Mouse (Mus musculus): ENCODE measurements around the gene Chmp6. TPM values are rescaled to one million over a fixed set of nuclear protein-coding genes. Genes with fewer than 3 reads are reported as not detected.
A peak's percentile ranks its signal among the peaks of the same experiment; 100 is the strongest.

The Chmp6 gene
- polyA plus RNA-seq, 1 experiment from 2014 or later = 90.3 TPM

GRCm38 (mm10) chr11:119945343-119945742 is 32.1 kb downstream of the Chmp6 start:
- Histone ChIP-seq H3K27me3 (ENCODE audit: control insufficient read depth, insufficient read depth, low read depth, low read length) (no peaks in the 10 kb centered on the region), H3K9ac (ENCODE audit: low read length) (no peak overlapping the region), H3K4me2 (ENCODE audit: low read depth, low read length) (peak overlapping the region; percentile 93), H3K27ac (ENCODE audit: low read length) (peak overlapping the region; percentile 85), H3K36me3 (ENCODE audit: control insufficient read depth, insufficient read depth, low read length) (no peaks in the 10 kb centered on the region), H3K4me1 (replicated peaks; ENCODE audit: control insufficient read depth, insufficient read depth, low read length) (peaks cover 34% of the 10 kb centered on the region), H3K4me3 (ENCODE audit: low read length) (peak overlapping the region; percentile 82; the same call in 1 of the 2 replicates), H3K9me3 (ENCODE audit: control insufficient read depth, low read length) (no peaks in the 10 kb centered on the region)
- ATAC-seq (ENCODE audit: low read depth) = peak; percentile 23
- 43% methylated on average over 7 of the region's 7 CpGs for WGBS

GRCm38 (mm10) chr11:119947426-119947825 is 34.2 kb downstream of the Chmp6 start:
- Histone ChIP-seq H3K4me3 (ENCODE audit: low read length) (no peak overlapping the region), H3K4me2 (ENCODE audit: low read depth, low read length) (no peak overlapping the region), H3K9ac (ENCODE audit: low read length) (no peak overlapping the region), H3K4me1 (replicated peaks; ENCODE audit: control insufficient read depth, insufficient read depth, low read length) (peaks cover 31% of the 10 kb centered on the region), H3K27ac (ENCODE audit: low read length) (no peak overlapping the region), H3K9me3 (ENCODE audit: control insufficient read depth, low read length) (no peaks in the 10 kb centered on the region), H3K27me3 (ENCODE audit: control insufficient read depth, insufficient read depth, low read depth, low read length) (no peaks in the 10 kb centered on the region), H3K36me3 (ENCODE audit: control insufficient read depth, insufficient read depth, low read length) (no peaks in the 10 kb centered on the region)
- 86% methylated on average over 1 of the region's 1 CpGs for WGBS
- no peak for ATAC-seq (ENCODE audit: low read depth)

- WGBS = 57% methylated on average over 2 of the region's 2 CpGs
- ATAC-seq (ENCODE audit: low read depth) = no peak
- Histone ChIP-seq H3K9me3 (ENCODE audit: control insufficient read depth, low read length) (no peaks in the 10 kb centered on the region), H3K9ac (ENCODE audit: low read length) (no peak overlapping the region), H3K36me3 (ENCODE audit: control insufficient read depth, insufficient read depth, low read length) (no peaks in the 10 kb centered on the region), H3K4me1 (replicated peaks; ENCODE audit: control insufficient read depth, insufficient read depth, low read length) (peaks cover 36% of the 10 kb centered on the region), H3K4me3 (ENCODE audit: low read length) (no peak overlapping the region), H3K27me3 (ENCODE audit: control insufficient read depth, insufficient read depth, low read depth, low read length) (no peaks in the 10 kb centered on the region), H3K27ac (ENCODE audit: low read length) (no peak overlapping the region), H3K4me2 (ENCODE audit: low read depth, low read length) (no peak overlapping the region)
Measured at GRCm38 (mm10) chr11:119947897-119948296, 34.7 kb downstream of the Chmp6 start.

GRCm38 (mm10) chr11:119948305-119948704 is 35.1 kb downstream of the Chmp6 start:
- WGBS = 70% methylated on average over 4 of the region's 4 CpGs
- no peaks in the 10 kb centered on the region for H3K9me3 ChIP-seq (ENCODE audit: control insufficient read depth, low read length)
- H3K36me3 ChIP-seq (ENCODE audit: control insufficient read depth, insufficient read depth, low read length) = no peaks in the 10 kb centered on the region
- no peak overlapping the region for H3K9ac ChIP-seq (ENCODE audit: low read length)
- no peaks in the 10 kb centered on the region for H3K27me3 ChIP-seq (ENCODE audit: control insufficient read depth, insufficient read depth, low read depth, low read length)
- H3K4me2 ChIP-seq (ENCODE audit: low read depth, low read length) = no peak overlapping the region
- H3K4me1 ChIP-seq (replicated peaks; ENCODE audit: control insufficient read depth, insufficient read depth, low read length) = peaks cover 40% of the 10 kb centered on the region
- ATAC-seq (ENCODE audit: low read depth) = no peak
- H3K27ac ChIP-seq (ENCODE audit: low read length) = no peak overlapping the region
- H3K4me3 ChIP-seq (ENCODE audit: low read length) = no peak overlapping the region

- no peak for ATAC-seq (ENCODE audit: low read depth)
- 73% methylated on average over 2 of the region's 2 CpGs for WGBS
- peaks cover 45% of the 10 kb centered on the region for H3K4me1 ChIP-seq (replicated peaks; ENCODE audit: control insufficient read depth, insufficient read depth, low read length)
Measured at GRCm38 (mm10) chr11:119948803-119949202, 35.6 kb downstream of the Chmp6 start.

GRCm38 (mm10) chr11:119950535-119950934 is 37.3 kb downstream of the Chmp6 start:
- peaks cover 47% of the 10 kb centered on the region for H3K4me1 ChIP-seq (replicated peaks; ENCODE audit: control insufficient read depth, insufficient read depth, low read length)
- no peak for ATAC-seq (ENCODE audit: low read depth)
- no peak overlapping the region for H3K27ac ChIP-seq (ENCODE audit: low read length)
- H3K4me3 ChIP-seq (ENCODE audit: low read length) = no peak overlapping the region
- WGBS = 88% methylated on average over 3 of the region's 3 CpGs
- no peak overlapping the region for H3K9ac ChIP-seq (ENCODE audit: low read length)
- H3K4me2 ChIP-seq (ENCODE audit: low read depth, low read length) = no peak overlapping the region
- no peaks in the 10 kb centered on the region for H3K9me3 ChIP-seq (ENCODE audit: control insufficient read depth, low read length)
- no peaks in the 10 kb centered on the region for H3K36me3 ChIP-seq (ENCODE audit: control insufficient read depth, insufficient read depth, low read length)
- no peaks in the 10 kb centered on the region for H3K27me3 ChIP-seq (ENCODE audit: control insufficient read depth, insufficient read depth, low read depth, low read length)

More at GRCm38 (mm10) chr11:119948803-119949202, 35.6 kb downstream of the Chmp6 start:
- H3K9ac ChIP-seq (ENCODE audit: low read length) = no peak overlapping the region
- H3K36me3 ChIP-seq (ENCODE audit: control insufficient read depth, insufficient read depth, low read length) = no peaks in the 10 kb centered on the region
- no peak overlapping the region for H3K4me3 ChIP-seq (ENCODE audit: low read length)
- H3K9me3 ChIP-seq (ENCODE audit: control insufficient read depth, low read length) = no peaks in the 10 kb centered on the region
- H3K4me2 ChIP-seq (ENCODE audit: low read depth, low read length) = no peak overlapping the region
- H3K27me3 ChIP-seq (ENCODE audit: control insufficient read depth, insufficient read depth, low read depth, low read length) = no peaks in the 10 kb centered on the region
- no peak overlapping the region for H3K27ac ChIP-seq (ENCODE audit: low read length)

- no peak overlapping the region for H3K9ac ChIP-seq (ENCODE audit: low read length)
- ATAC-seq (ENCODE audit: low read depth) = no peak
- H3K4me2 ChIP-seq (ENCODE audit: low read depth, low read length) = no peak overlapping the region
- H3K36me3 ChIP-seq (ENCODE audit: control insufficient read depth, insufficient read depth, low read length) = no peaks in the 10 kb centered on the region
- peaks cover 51% of the 10 kb centered on the region for H3K4me1 ChIP-seq (replicated peaks; ENCODE audit: control insufficient read depth, insufficient read depth, low read length)
- 90% methylated on average over 6 of the region's 6 CpGs for WGBS
- no peaks in the 10 kb centered on the region for H3K9me3 ChIP-seq (ENCODE audit: control insufficient read depth, low read length)
- no peaks in the 10 kb centered on the region for H3K27me3 ChIP-seq (ENCODE audit: control insufficient read depth, insufficient read depth, low read depth, low read length)
- H3K4me3 ChIP-seq (ENCODE audit: low read length) = no peak overlapping the region
- no peak overlapping the region; the same call in 1 of the 2 replicates for H3K27ac ChIP-seq (ENCODE audit: low read length)
Measured at GRCm38 (mm10) chr11:119951326-119951725, 38.1 kb downstream of the Chmp6 start.

GRCm38 (mm10) chr11:119952429-119953224 is 39.4 kb downstream of the Chmp6 start:
- H3K4me2 ChIP-seq (ENCODE audit: low read depth, low read length) = no peak overlapping the region
- no peaks in the 10 kb centered on the region for H3K9me3 ChIP-seq (ENCODE audit: control insufficient read depth, low read length)
- H3K4me1 ChIP-seq (replicated peaks; ENCODE audit: control insufficient read depth, insufficient read depth, low read length) = peaks cover 53% of the 10 kb centered on the region
- WGBS = 43% methylated on average over 5 of the region's 5 CpGs
- no peak overlapping the region for H3K4me3 ChIP-seq (ENCODE audit: low read length)
- no peaks in the 10 kb centered on the region for H3K27me3 ChIP-seq (ENCODE audit: control insufficient read depth, insufficient read depth, low read depth, low read length)
- no peaks in the 10 kb centered on the region for H3K36me3 ChIP-seq (ENCODE audit: control insufficient read depth, insufficient read depth, low read length)
- H3K9ac ChIP-seq (ENCODE audit: low read length) = no peak overlapping the region
- peak; percentile 76 for ATAC-seq (ENCODE audit: low read depth)
- H3K27ac ChIP-seq (ENCODE audit: low read length) = peak overlapping the region; percentile 58

- H3K27ac ChIP-seq (ENCODE audit: low read length) = peak overlapping the region; percentile 88
- peaks cover 49% of the 10 kb centered on the region for H3K4me1 ChIP-seq (replicated peaks; ENCODE audit: control insufficient read depth, insufficient read depth, low read length)
- no peaks in the 10 kb centered on the region for H3K27me3 ChIP-seq (ENCODE audit: control insufficient read depth, insufficient read depth, low read depth, low read length)
- no peak overlapping the region for H3K4me3 ChIP-seq (ENCODE audit: low read length)
- 29% methylated on average over 4 of the region's 4 CpGs for WGBS
- no peaks in the 10 kb centered on the region; the same call in 1 of the 2 replicates for H3K36me3 ChIP-seq (ENCODE audit: control insufficient read depth, insufficient read depth, low read length)
- H3K9me3 ChIP-seq (ENCODE audit: control insufficient read depth, low read length) = no peaks in the 10 kb centered on the region
- no peak overlapping the region for H3K4me2 ChIP-seq (ENCODE audit: low read depth, low read length)
- no peak for ATAC-seq (ENCODE audit: low read depth)
- no peak overlapping the region for H3K9ac ChIP-seq (ENCODE audit: low read length)
Measured at GRCm38 (mm10) chr11:119954233-119954632, 41.0 kb downstream of the Chmp6 start.

Measured in lung, embryonic 16.5 days (tissue).